Mouse (Mus musculus) hindbrain, embryonic 13.5 days (tissue): ENCODE measurements at regions not wholly inside any gene's neighbourhood (a gene's known extent, or its start where the extent isn't known, plus 50 kb on each side); places are given as distances from the start of the nearest gene placed in this dataset.
"Not testable (repeated sequence)": the region's sequence is repeated elsewhere in the genome, so short reads cannot be mapped to it uniquely, and the experiment has no call there.

Experiments used
- ATAC-seq: fragments of 200-750 bp; cut with Nextera tagmentation; 2 replicates; pipeline ENCODE4 v1.8.0; 2017; ENCODE audit warnings: moderate TSS enrichment; ENCODE audit not compliant: low FRiP score
- H3K27ac ChIP-seq: fragments of 300-500 bp; sonication (generic); 2 replicates; pipeline ENCODE4 v1.5.1; 2015; ENCODE audit warnings: inconsistent platforms, mild to moderate bottlenecking, moderate library complexity
- H3K27me3 ChIP-seq: fragments of 300-500 bp; sonication (generic); 2 replicates; pipeline ENCODE4 v1.6.1; 2015; ENCODE audit warnings: mild to moderate bottlenecking, inconsistent platforms
- H3K36me3 ChIP-seq: fragments of 300-500 bp; sonication (generic); 2 replicates; pipeline ENCODE4 v1.6.1; 2015; ENCODE audit warnings: mild to moderate bottlenecking, inconsistent platforms
- H3K4me1 ChIP-seq: fragments of 300-500 bp; sonication (generic); replicated peaks from 2 replicates; pipeline ENCODE4 v1.6.1; 2015; ENCODE audit warnings: inconsistent platforms
- H3K4me2 ChIP-seq: fragments of 300-500 bp; sonication (generic); 2 replicates; pipeline ENCODE4 v1.6.1; 2015; ENCODE audit warnings: inconsistent platforms, mild to moderate bottlenecking, moderate library complexity
- H3K4me3 ChIP-seq: fragments of 300-500 bp; sonication (generic); 2 replicates; pipeline ENCODE4 v1.5.1; 2015; ENCODE audit warnings: mild to moderate bottlenecking, inconsistent platforms
- H3K9ac ChIP-seq: fragments of 300-500 bp; sonication (generic); 2 replicates; pipeline ENCODE4 v1.6.1; 2015; ENCODE audit warnings: mild to moderate bottlenecking, inconsistent platforms
- H3K9me3 ChIP-seq: fragments of 300-500 bp; sonication (generic); 2 replicates; pipeline ENCODE4 v1.6.1; 2016; ENCODE audit warnings: inconsistent platforms
- WGBS: fragments of 180-500 bp; shearing (Covaris S2); methylation state at CpG from one replicate; pipeline ENCODE4 v1.1.7; 2015; 5-methylcytosine and 5-hydroxymethylcytosine counted together

- Histone ChIP-seq H3K4me1 (no peaks in the 10 kb centered on the region), H3K9ac (no peak overlapping the region), H3K27ac (peak overlapping the region; percentile 42; the same call in 1 of the 2 replicates), H3K4me3 (no peak overlapping the region), H3K9me3 (0 out of 2 replicates have a peak, but pooled peaks cover 6% of the 10 kb centered on the region), H3K27me3 (no peaks in the 10 kb centered on the region), H3K36me3 (no peaks in the 10 kb centered on the region), H3K4me2 (no peak overlapping the region)
- 64% methylated on average over 12 of the region's 12 CpGs for WGBS
- ATAC-seq: no peak
These were observed 223.6 kb downstream of the Unc5cl start for GRCm38 (mm10) chr17:48678216-48678832.

GRCm38 (mm10) chr17:48680331-48680730 lies 225.6 kb downstream of the Unc5cl start:
- Histone ChIP-seq H3K4me2 (no peak overlapping the region), H3K27ac (no peak overlapping the region), H3K27me3 (no peaks in the 10 kb centered on the region), H3K36me3 (no peaks in the 10 kb centered on the region), H3K9ac (no peak overlapping the region), H3K4me1 (no peaks in the 10 kb centered on the region), H3K9me3 (no peaks in the 10 kb centered on the region), H3K4me3 (no peak overlapping the region)
- ATAC-seq: no peak
- 83% methylated on average over 10 of the region's 10 CpGs for WGBS

GRCm38 (mm10) chr17:48688944-48689343 lies 234.2 kb downstream of the Unc5cl start:
- H3K36me3 ChIP-seq: no peaks in the 10 kb centered on the region
- ATAC-seq: no peak
- H3K4me2 ChIP-seq: no peak overlapping the region
- no peaks in the 10 kb centered on the region for H3K9me3 ChIP-seq
- H3K4me1 ChIP-seq: no peaks in the 10 kb centered on the region
- H3K9ac ChIP-seq: no peak overlapping the region
- H3K27ac ChIP-seq: no peak overlapping the region
- 78% methylated on average over 2 of the region's 2 CpGs for WGBS
- no peak overlapping the region for H3K4me3 ChIP-seq
- no peaks in the 10 kb centered on the region for H3K27me3 ChIP-seq

- H3K4me3 ChIP-seq: no peak overlapping the region
- H3K4me2 ChIP-seq: no peak overlapping the region
- WGBS: 85% methylated on average over 5 of the region's 5 CpGs
- H3K27ac ChIP-seq: no peak overlapping the region
- H3K4me1 ChIP-seq: no peaks in the 10 kb centered on the region
- H3K9ac ChIP-seq: no peak overlapping the region
- H3K36me3 ChIP-seq: no peaks in the 10 kb centered on the region
- H3K9me3 ChIP-seq: peaks cover 12% of the 10 kb centered on the region
- no peak for ATAC-seq
- H3K27me3 ChIP-seq: no peaks in the 10 kb centered on the region
These were observed 233.7 kb upstream of the Lrfn2 start for GRCm38 (mm10) chr17:48698456-48698855.

- Histone ChIP-seq H3K4me3 (no peak overlapping the region), H3K27ac (no peak overlapping the region), H3K4me1 (no peaks in the 10 kb centered on the region), H3K36me3 (no peaks in the 10 kb centered on the region), H3K4me2 (no peak overlapping the region), H3K9ac (no peak overlapping the region), H3K27me3 (no peaks in the 10 kb centered on the region), H3K9me3 (peaks cover 12% of the 10 kb centered on the region)
- WGBS: 39% methylated on average over 10 of the region's 10 CpGs
- ATAC-seq: no peak
These were observed 231.6 kb upstream of the Lrfn2 start for GRCm38 (mm10) chr17:48700591-48700990.

- no peak overlapping the region for H3K9ac ChIP-seq
- no peaks in the 10 kb centered on the region for H3K27me3 ChIP-seq
- no peaks in the 10 kb centered on the region for H3K9me3 ChIP-seq
- H3K4me1 ChIP-seq: 0 out of 2 replicates have a peak, but pooled peaks cover 3% of the 10 kb centered on the region
- no peak for ATAC-seq
- H3K4me3 ChIP-seq: no peak overlapping the region
- 82% methylated on average over 4 of the region's 4 CpGs for WGBS
- no peaks in the 10 kb centered on the region for H3K36me3 ChIP-seq
- no peak overlapping the region for H3K4me2 ChIP-seq
- H3K27ac ChIP-seq: no peak overlapping the region
These were observed 211.7 kb upstream of the Lrfn2 start for GRCm38 (mm10) chr17:48720506-48720905.

GRCm38 (mm10) chr17:48723286-48723685 lies 208.9 kb upstream of the Lrfn2 start:
- H3K4me1 ChIP-seq: 0 out of 2 replicates have a peak, but pooled peaks cover 3% of the 10 kb centered on the region
- no peak overlapping the region for H3K9ac ChIP-seq
- no peaks in the 10 kb centered on the region for H3K27me3 ChIP-seq
- H3K36me3 ChIP-seq: no peaks in the 10 kb centered on the region
- 81% methylated on average over 10 of the region's 10 CpGs for WGBS
- H3K27ac ChIP-seq: no peak overlapping the region
- H3K4me2 ChIP-seq: no peak overlapping the region
- no peaks in the 10 kb centered on the region for H3K9me3 ChIP-seq
- H3K4me3 ChIP-seq: no peak overlapping the region
- no peak for ATAC-seq

GRCm38 (mm10) chr17:48724513-48725112 lies 207.6 kb upstream of the Lrfn2 start:
- Histone ChIP-seq H3K4me3 (no peak overlapping the region), H3K27me3 (no peaks in the 10 kb centered on the region), H3K27ac (no peak overlapping the region), H3K36me3 (no peaks in the 10 kb centered on the region), H3K9ac (no peak overlapping the region), H3K4me1 (0 out of 2 replicates have a peak, but pooled peaks cover 3% of the 10 kb centered on the region), H3K4me2 (no peak overlapping the region), H3K9me3 (no peaks in the 10 kb centered on the region)
- WGBS: 83% methylated on average over 11 of the region's 11 CpGs
- no peak for ATAC-seq

GRCm38 (mm10) chr17:48726460-48726859 lies 205.7 kb upstream of the Lrfn2 start:
- H3K4me3 ChIP-seq: no peak overlapping the region
- WGBS: 70% methylated on average over 3 of the region's 3 CpGs
- no peaks in the 10 kb centered on the region for H3K36me3 ChIP-seq
- no peaks in the 10 kb centered on the region for H3K9me3 ChIP-seq
- no peak overlapping the region for H3K27ac ChIP-seq
- 0 out of 2 replicates have a peak, but pooled peaks cover 3% of the 10 kb centered on the region for H3K4me1 ChIP-seq
- no peak for ATAC-seq
- no peaks in the 10 kb centered on the region for H3K27me3 ChIP-seq
- H3K4me2 ChIP-seq: no peak overlapping the region
- no peak overlapping the region for H3K9ac ChIP-seq

- no peaks in the 10 kb centered on the region for H3K36me3 ChIP-seq
- H3K4me3 ChIP-seq: no peak overlapping the region
- no peak overlapping the region for H3K4me2 ChIP-seq
- peaks cover 7% of the 10 kb centered on the region for H3K4me1 ChIP-seq
- no peaks in the 10 kb centered on the region for H3K9me3 ChIP-seq
- no peak overlapping the region for H3K27ac ChIP-seq
- WGBS: 76% methylated on average over 9 of the region's 9 CpGs
- H3K9ac ChIP-seq: no peak overlapping the region
- no peaks in the 10 kb centered on the region for H3K27me3 ChIP-seq
- no peak for ATAC-seq
These were observed 198.4 kb upstream of the Lrfn2 start for GRCm38 (mm10) chr17:48733801-48734200.

GRCm38 (mm10) chr17:48737181-48737580 lies 195.0 kb upstream of the Lrfn2 start:
- H3K36me3 ChIP-seq, H3K4me2 ChIP-seq, H3K27me3 ChIP-seq, H3K9ac ChIP-seq, ATAC-seq, H3K9me3 ChIP-seq, H3K4me3 ChIP-seq, H3K27ac ChIP-seq: not testable (repeated sequence)
- 80% methylated on average over 2 of the region's 2 CpGs for WGBS
- H3K4me1 ChIP-seq: peaks cover 10% of the 10 kb centered on the region

GRCm38 (mm10) chr17:48738708-48739107 lies 193.5 kb upstream of the Lrfn2 start:
- Histone ChIP-seq H3K27me3 (no peaks in the 10 kb centered on the region), H3K36me3 (no peaks in the 10 kb centered on the region), H3K4me1 (peaks cover 9% of the 10 kb centered on the region), H3K9ac (no peak overlapping the region), H3K9me3 (no peaks in the 10 kb centered on the region), H3K4me3 (no peak overlapping the region), H3K27ac (no peak overlapping the region), H3K4me2 (no peak overlapping the region)
- 0 out of 2 replicates have a peak, but pooled peaks have one; percentile 21 for ATAC-seq
- 64% methylated on average over 5 of the region's 5 CpGs for WGBS
